Mouse (Mus musculus) embryonic facial prominence, embryonic 15.5 days (tissue): ENCODE data around the gene Gpr180. TPM values are rescaled to one million over a fixed set of nuclear protein-coding genes. Genes with fewer than 3 reads are reported as not detected.
"Not testable (repeated sequence)": the region's sequence is repeated elsewhere in the genome, so short reads cannot be mapped to it uniquely, and the experiment has no call there.

Experiments
- ATAC-seq: fragments of 200-750 bp; cut with Nextera tagmentation; 2 replicates; pipeline ENCODE4 v1.8.0; 2017; ENCODE audit warnings: low read depth, moderate TSS enrichment; ENCODE audit not compliant: insufficient number of reproducible peaks, low FRiP score, low TSS enrichment
- H3K27ac ChIP-seq: fragments of 300-500 bp; sonication (generic); replicated peaks from 2 replicates; pipeline ENCODE4 v1.5.1; 2015; ENCODE audit warnings: mild to moderate bottlenecking, inconsistent platforms
- H3K27me3 ChIP-seq: fragments of 300-500 bp; sonication (generic); 2 replicates; pipeline ENCODE4 v1.6.1; 2015; ENCODE audit warnings: inconsistent platforms
- H3K36me3 ChIP-seq: fragments of 300-500 bp; sonication (generic); 2 replicates; pipeline ENCODE4 v1.6.1; 2015; ENCODE audit warnings: mild to moderate bottlenecking, inconsistent platforms
- H3K4me1 ChIP-seq: fragments of 300-500 bp; sonication (generic); 2 replicates; pipeline ENCODE4 v1.6.1; 2015; ENCODE audit warnings: inconsistent platforms
- H3K4me2 ChIP-seq: fragments of 300-500 bp; sonication (generic); replicated peaks from 2 replicates; pipeline ENCODE4 v1.6.1; 2015; ENCODE audit warnings: mild to moderate bottlenecking, inconsistent platforms
- H3K4me3 ChIP-seq: fragments of 300-500 bp; sonication (generic); replicated peaks from 2 replicates; pipeline ENCODE4 v1.5.1; 2015; ENCODE audit warnings: mild to moderate bottlenecking, inconsistent platforms
- H3K9ac ChIP-seq: fragments of 300-500 bp; sonication (generic); 2 replicates; pipeline ENCODE4 v1.6.1; 2015; ENCODE audit warnings: inconsistent platforms
- H3K9me3 ChIP-seq: fragments of 300-500 bp; sonication (generic); replicated peaks from 2 replicates; pipeline ENCODE4 v1.6.1; 2016; ENCODE audit warnings: inconsistent platforms
- whole genome bisulfite sequencing: fragments of 180-500 bp; shearing (Covaris S2); methylation state at CpG from one replicate; pipeline ENCODE4 v1.1.7; 2015; 5-methylcytosine and 5-hydroxymethylcytosine counted together
- polyA plus RNA-seq: library from polyadenylated mRNA; unstranded; fragments of >200 nt; fragmentation: Nextera tagmentation; extraction: Ambion mirVana; gene quantifications from 2 replicates; pipeline ENCODE4 v1.2.1, GENCODE M21; 2015

The Gpr180 gene
- polyA plus RNA-seq, 1 experiment from 2014 or later, result 70.7 TPM

- H3K4me2 ChIP-seq, H3K9me3 ChIP-seq, H3K27ac ChIP-seq, H3K4me1 ChIP-seq, H3K4me3 ChIP-seq, ATAC-seq, H3K27me3 ChIP-seq, H3K9ac ChIP-seq: not testable (repeated sequence)
- 95% methylated on average over 16 of the region's 16 CpGs for WGBS
- peaks cover 61% of the 10 kb centered on the region for H3K36me3 ChIP-seq
Measured at GRCm38 (mm10) chr14:118156056-118156455, 19.1 kb downstream of the Gpr180 start.

GRCm38 (mm10) chr14:118156740-118157139, 19.8 kb downstream of the Gpr180 start:
- Histone ChIP-seq H3K4me1 (no peaks in the 10 kb centered on the region), H3K9me3 (no peaks in the 10 kb centered on the region), H3K4me3 (no peak overlapping the region), H3K27ac (no peak overlapping the region), H3K4me2 (no peak overlapping the region), H3K9ac (no peak overlapping the region), H3K27me3 (no peaks in the 10 kb centered on the region), H3K36me3 (peaks cover 68% of the 10 kb centered on the region)
- no peak for ATAC-seq
- 83% methylated on average over 10 of the region's 10 CpGs for WGBS

- no peak for ATAC-seq
- H3K9ac ChIP-seq, result no peak overlapping the region
- no peak overlapping the region for H3K27ac ChIP-seq
- H3K4me1 ChIP-seq, result no peaks in the 10 kb centered on the region
- peaks cover 72% of the 10 kb centered on the region for H3K36me3 ChIP-seq
- 26% methylated on average over 5 of the region's 5 CpGs for WGBS
- no peak overlapping the region for H3K4me3 ChIP-seq
- no peaks in the 10 kb centered on the region for H3K27me3 ChIP-seq
- H3K9me3 ChIP-seq, result no peaks in the 10 kb centered on the region
- H3K4me2 ChIP-seq, result no peak overlapping the region
Measured at GRCm38 (mm10) chr14:118157146-118157545, 20.2 kb downstream of the Gpr180 start.

- no peak for ATAC-seq
- no peaks in the 10 kb centered on the region for H3K9me3 ChIP-seq
- no peaks in the 10 kb centered on the region for H3K4me1 ChIP-seq
- H3K4me2 ChIP-seq, result no peak overlapping the region
- H3K4me3 ChIP-seq, result no peak overlapping the region
- peaks cover 57% of the 10 kb centered on the region for H3K36me3 ChIP-seq
- WGBS, result 79% methylated on average over 3 of the region's 3 CpGs
- no peaks in the 10 kb centered on the region for H3K27me3 ChIP-seq
- H3K27ac ChIP-seq, result no peak overlapping the region
- no peak overlapping the region for H3K9ac ChIP-seq
Measured at GRCm38 (mm10) chr14:118161751-118162150, 24.8 kb downstream of the Gpr180 start.

GRCm38 (mm10) chr14:118162640-118163039, 25.7 kb downstream of the Gpr180 start:
- no peak for ATAC-seq
- H3K36me3 ChIP-seq, result peaks cover 57% of the 10 kb centered on the region
- 76% methylated on average over 14 of the region's 14 CpGs for WGBS

GRCm38 (mm10) chr14:118168776-118169175, 31.8 kb downstream of the Gpr180 start:
- H3K9me3 ChIP-seq, result no peaks in the 10 kb centered on the region
- no peak overlapping the region for H3K9ac ChIP-seq
- ATAC-seq, result no peak
- peaks cover 20% of the 10 kb centered on the region for H3K36me3 ChIP-seq
- no peak overlapping the region for H3K4me2 ChIP-seq
- no peaks in the 10 kb centered on the region for H3K27me3 ChIP-seq
- H3K4me3 ChIP-seq, result no peak overlapping the region
- no peaks in the 10 kb centered on the region for H3K4me1 ChIP-seq
- H3K27ac ChIP-seq, result no peak overlapping the region
- 94% methylated on average over 4 of the region's 4 CpGs for WGBS

More at GRCm38 (mm10) chr14:118162640-118163039, 25.7 kb downstream of the Gpr180 start:
- Histone ChIP-seq H3K27me3 (no peaks in the 10 kb centered on the region), H3K27ac (no peak overlapping the region), H3K9ac (no peak overlapping the region), H3K4me3 (no peak overlapping the region), H3K4me1 (no peaks in the 10 kb centered on the region), H3K4me2 (no peak overlapping the region), H3K9me3 (no peaks in the 10 kb centered on the region)

- no peak for ATAC-seq
- WGBS, result 71% methylated on average over 11 of the region's 11 CpGs
- H3K27ac ChIP-seq, result no peak overlapping the region
- H3K4me2 ChIP-seq, result no peak overlapping the region
- H3K27me3 ChIP-seq, result no peaks in the 10 kb centered on the region
- no peaks in the 10 kb centered on the region for H3K9me3 ChIP-seq
- peaks cover 9% of the 10 kb centered on the region for H3K36me3 ChIP-seq
- H3K9ac ChIP-seq, result no peak overlapping the region
- no peak overlapping the region for H3K4me3 ChIP-seq
- no peaks in the 10 kb centered on the region for H3K4me1 ChIP-seq
Measured at GRCm38 (mm10) chr14:118173590-118174203, 36.7 kb downstream of the Gpr180 start.

GRCm38 (mm10) chr14:118175071-118175693, 38.2 kb downstream of the Gpr180 start:
- no peak overlapping the region for H3K4me2 ChIP-seq
- H3K27ac ChIP-seq, result no peak overlapping the region
- no peak overlapping the region for H3K4me3 ChIP-seq
- no peaks in the 10 kb centered on the region for H3K36me3 ChIP-seq
- no peaks in the 10 kb centered on the region for H3K4me1 ChIP-seq
- H3K9me3 ChIP-seq, result no peaks in the 10 kb centered on the region
- no peak for ATAC-seq
- WGBS, result 88% methylated on average over 30 of the region's 30 CpGs
- no peaks in the 10 kb centered on the region for H3K27me3 ChIP-seq
- H3K9ac ChIP-seq, result no peak overlapping the region

- no peaks in the 10 kb centered on the region for H3K9me3 ChIP-seq
- no peaks in the 10 kb centered on the region for H3K36me3 ChIP-seq
- no peak for ATAC-seq
- no peaks in the 10 kb centered on the region for H3K4me1 ChIP-seq
- 61% methylated on average over 12 of the region's 12 CpGs for WGBS
- no peaks in the 10 kb centered on the region for H3K27me3 ChIP-seq
- H3K4me2 ChIP-seq, result no peak overlapping the region
- H3K27ac ChIP-seq, result no peak overlapping the region
- no peak overlapping the region for H3K4me3 ChIP-seq
- H3K9ac ChIP-seq, result no peak overlapping the region
Measured at GRCm38 (mm10) chr14:118175694-118176085, 38.7 kb downstream of the Gpr180 start.

GRCm38 (mm10) chr14:118179251-118179650, 42.3 kb downstream of the Gpr180 start:
- Histone ChIP-seq H3K27ac (no peak overlapping the region), H3K36me3 (no peaks in the 10 kb centered on the region), H3K27me3 (no peaks in the 10 kb centered on the region), H3K4me2 (no peak overlapping the region), H3K9me3 (no peaks in the 10 kb centered on the region), H3K4me1 (no peaks in the 10 kb centered on the region), H3K4me3 (no peak overlapping the region), H3K9ac (no peak overlapping the region)
- ATAC-seq, result no peak
- 36% methylated on average over 1 of the region's 1 CpGs for WGBS

GRCm38 (mm10) chr14:118179701-118180100, 42.7 kb downstream of the Gpr180 start:
- no peaks in the 10 kb centered on the region for H3K4me1 ChIP-seq
- 32% methylated on average over 7 of the region's 7 CpGs for WGBS
- 0 out of 2 replicates have a peak overlapping the region, but pooled peaks have one; percentile 28 for H3K9ac ChIP-seq
- peak overlapping the region; percentile 55 for H3K4me3 ChIP-seq
- H3K27ac ChIP-seq, result peak overlapping the region; percentile 85
- peak overlapping the region; percentile 76 for H3K4me2 ChIP-seq
- H3K36me3 ChIP-seq, result no peaks in the 10 kb centered on the region
- H3K27me3 ChIP-seq, result no peaks in the 10 kb centered on the region
- H3K9me3 ChIP-seq, result no peaks in the 10 kb centered on the region
- ATAC-seq, result no peak
